Mouse (Mus musculus) cerebellum, adult 2 months (tissue): Measurements from ENCODE around the gene Espn.

Experiments used
- CTCF ChIP-seq: fragments of 200-500 bp; IDR thresholded peaks from 2 replicates; pipeline ENCODE4 v1.5.1; 2011; ENCODE audit warnings: low read depth, mild to moderate bottlenecking, control low read depth, low read length, moderate library complexity, borderline replicate concordance; ENCODE audit not compliant: insufficient read depth
- POLR2A ChIP-seq: fragments of 200-500 bp; IDR thresholded peaks from 2 replicates; pipeline ENCODE4 v1.6.1; 2011; ENCODE audit warnings: low read length, control low read depth, borderline replicate concordance; ENCODE audit not compliant: insufficient read depth

GRCm38 (mm10) chr4:152127884-152128283, 24.3 kb downstream of the Espn start:
- no peak for TF ChIP-seq CTCF
- no peak for TF ChIP-seq POLR2A
